In the genomic region with DNA sequence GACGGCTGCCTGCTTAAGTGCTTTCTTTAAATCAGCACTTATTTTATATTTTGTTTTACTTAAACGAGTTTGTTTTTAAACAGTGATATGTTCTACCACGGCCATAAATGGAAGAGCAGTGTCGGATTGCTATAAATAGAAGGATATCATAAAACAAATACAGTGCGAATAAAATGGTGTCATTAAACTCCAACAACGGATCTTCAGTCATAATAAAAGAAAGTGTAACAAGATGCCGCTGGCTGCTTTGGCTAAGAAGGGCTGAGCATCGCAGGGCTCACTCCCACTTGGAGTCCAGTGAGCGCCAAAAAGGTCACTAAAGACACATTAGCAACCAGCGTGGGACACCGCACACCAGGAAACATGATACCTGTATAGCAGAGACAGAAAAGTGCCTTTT, we compare ENCODE assay signal across 20 mouse cellular contexts.
"Had no signal": no experiment of that assay in that cellular context is flagged by ENCODE, and none has a peak within 500 bp of the region (broad histone marks: within the 10 kb centered on the region; RNA-seq: fewer than 3 reads in every experiment).

No protein-coding gene starts in this region.

- H3K36me3 ChIP-seq: limb, embryonic 10.5 days; limb, embryonic 13.5 days; liver, embryonic 12.5 days; liver, embryonic 15.5 days; midbrain, embryonic 12.5 days; midbrain, embryonic 15.5 days; neural tube, embryonic 12.5 days; neural tube, embryonic 15.5 days had no signal

- H3K9me3 ChIP-seq: limb, embryonic 10.5 days; limb, embryonic 13.5 days; liver, embryonic 12.5 days; liver, embryonic 15.5 days; midbrain, embryonic 12.5 days; midbrain, embryonic 15.5 days; neural tube, embryonic 12.5 days; neural tube, embryonic 15.5 days had no signal

- H3K4me2 ChIP-seq: limb, embryonic 13.5 days; liver, embryonic 12.5 days; liver, embryonic 15.5 days; midbrain, embryonic 15.5 days; neural tube, embryonic 15.5 days had no signal

- H3K9ac ChIP-seq: limb, embryonic 13.5 days; liver, embryonic 12.5 days; liver, embryonic 15.5 days; midbrain, embryonic 12.5 days; midbrain, embryonic 15.5 days; neural tube, embryonic 12.5 days; neural tube, embryonic 15.5 days had no signal

- DNase-seq: kidney, adult 18-20 months; kidney, postnatal 25 days; layer of hippocampus, adult 9-11 months; liver; lung, adult 18-20 months; right cerebral cortex, adult 18-20 months; right cerebral cortex, postnatal 14 days; right cerebral cortex, postnatal 4 days; thymus, postnatal 25 days had no signal

- H3K4me3 ChIP-seq: layer of hippocampus, adult 2 months; limb, embryonic 10.5 days; limb, embryonic 13.5 days; liver, embryonic 12.5 days; liver, embryonic 15.5 days; midbrain, embryonic 12.5 days; midbrain, embryonic 15.5 days; neural tube, embryonic 12.5 days; neural tube, embryonic 15.5 days had no signal

- H3K27me3 ChIP-seq: midbrain, embryonic 15.5 days; neural tube, embryonic 12.5 days; neural tube, embryonic 15.5 days had no signal

- ATAC-seq: hindbrain, embryonic 16.5 days; liver, embryonic 12.5 days; midbrain, embryonic 15.5 days had no signal

- H3K27ac ChIP-seq: layer of hippocampus, adult 2 months; limb, embryonic 10.5 days; limb, embryonic 13.5 days; liver, embryonic 12.5 days; liver, embryonic 15.5 days; macrophage; midbrain, embryonic 12.5 days; midbrain, embryonic 15.5 days; neural tube, embryonic 12.5 days; neural tube, embryonic 15.5 days had no signal
